Mouse (Mus musculus): ENCODE data around the gene Nexn. TPM values are rescaled to one million over a fixed set of nuclear protein-coding genes. Genes with fewer than 3 reads are reported as not detected.

Gene Nexn
- polyA plus RNA-seq, 1 experiment from 2014 or later = 18.1 TPM

GRCm38 (mm10) chr3:152305080-152305479 is 38.9 kb upstream of the Nexn start:
- 0 out of 2 replicates have a peak overlapping the region, but pooled peaks have one; percentile 38 for H3K27ac ChIP-seq
- TF ChIP-seq CTCF (IDR thresholded peaks at IDR 0.05; ENCODE audit: low read depth) = no peak
- H3K4me1 ChIP-seq (replicated peaks; ENCODE audit: insufficient read depth, low read length) = no peaks in the 10 kb centered on the region
- H3K4me2 ChIP-seq (ENCODE audit: low read length) = no peak overlapping the region
- H3K9me3 ChIP-seq (replicated peaks; ENCODE audit: low read length) = no peaks in the 10 kb centered on the region
- DNase-seq (ENCODE audit: low spot score) (no peak), ATAC-seq (replicated peaks; ENCODE audit: low FRiP score, low read depth) (no peak)
- no peak overlapping the region for H3K4me3 ChIP-seq (replicated peaks; ENCODE audit: low read depth, low read length)
- 83% methylated on average over 8 of the region's 8 CpGs for WGBS
- no peaks in the 10 kb centered on the region for H3K27me3 ChIP-seq (ENCODE audit: insufficient read depth, low read length)
- H3K36me3 ChIP-seq (ENCODE audit: insufficient read depth, low read length) = 0 out of 2 replicates have a peak, but pooled peaks cover 9% of the 10 kb centered on the region
- no peak overlapping the region for H3K9ac ChIP-seq (ENCODE audit: low read depth, low read length)

- Histone ChIP-seq H3K4me1 (replicated peaks; ENCODE audit: insufficient read depth, low read length) (no peaks in the 10 kb centered on the region), H3K9ac (ENCODE audit: low read depth, low read length) (no peak overlapping the region), H3K4me2 (ENCODE audit: low read length) (no peak overlapping the region), H3K9me3 (replicated peaks; ENCODE audit: low read length) (no peaks in the 10 kb centered on the region), H3K4me3 (replicated peaks; ENCODE audit: low read depth, low read length) (no peak overlapping the region), H3K27me3 (ENCODE audit: insufficient read depth, low read length) (no peaks in the 10 kb centered on the region), H3K27ac (peak overlapping the region; percentile 38; the same call in 1 of the 2 replicates), H3K36me3 (ENCODE audit: insufficient read depth, low read length) (0 out of 2 replicates have a peak, but pooled peaks cover 9% of the 10 kb centered on the region)
- DNase-seq (ENCODE audit: low spot score) (peak; percentile 36), ATAC-seq (replicated peaks; ENCODE audit: low FRiP score, low read depth) (no peak)
- TF ChIP-seq CTCF (IDR thresholded peaks at IDR 0.05; ENCODE audit: low read depth) = no peak
- 57% methylated on average over 6 of the region's 6 CpGs for WGBS
Observed at GRCm38 (mm10) chr3:152304093-152304815, 38.1 kb upstream of the Nexn start.

- DNase-seq (ENCODE audit: low spot score) = no peak
- H3K27me3 ChIP-seq (ENCODE audit: insufficient read depth, low read length) = no peaks in the 10 kb centered on the region
- H3K4me3 ChIP-seq (replicated peaks; ENCODE audit: low read depth, low read length) = no peak overlapping the region
- no peak for ATAC-seq (replicated peaks; ENCODE audit: low FRiP score, low read depth)
- H3K4me2 ChIP-seq (ENCODE audit: low read length) = no peak overlapping the region
- no peak for TF ChIP-seq CTCF (IDR thresholded peaks at IDR 0.05; ENCODE audit: low read depth)
- no peaks in the 10 kb centered on the region for H3K4me1 ChIP-seq (replicated peaks; ENCODE audit: insufficient read depth, low read length)
- no peak overlapping the region for H3K27ac ChIP-seq
- H3K9me3 ChIP-seq (replicated peaks; ENCODE audit: low read length) = no peaks in the 10 kb centered on the region
- H3K9ac ChIP-seq (ENCODE audit: low read depth, low read length) = no peak overlapping the region
- 0 out of 2 replicates have a peak, but pooled peaks cover 9% of the 10 kb centered on the region for H3K36me3 ChIP-seq (ENCODE audit: insufficient read depth, low read length)
- 81% methylated on average over 9 of the region's 9 CpGs for WGBS
Observed at GRCm38 (mm10) chr3:152302991-152303390, 36.8 kb upstream of the Nexn start.

GRCm38 (mm10) chr3:152300376-152301337 is 34.5 kb upstream of the Nexn start:
- Histone ChIP-seq H3K36me3 (ENCODE audit: insufficient read depth, low read length) (0 out of 2 replicates have a peak, but pooled peaks cover 9% of the 10 kb centered on the region), H3K4me3 (replicated peaks; ENCODE audit: low read depth, low read length) (no peak overlapping the region), H3K4me2 (ENCODE audit: low read length) (no peak overlapping the region), H3K4me1 (replicated peaks; ENCODE audit: insufficient read depth, low read length) (no peaks in the 10 kb centered on the region), H3K27me3 (ENCODE audit: insufficient read depth, low read length) (no peaks in the 10 kb centered on the region), H3K9me3 (replicated peaks; ENCODE audit: low read length) (no peaks in the 10 kb centered on the region), H3K27ac (peak overlapping the region; percentile 75), H3K9ac (ENCODE audit: low read depth, low read length) (no peak overlapping the region)
- TF ChIP-seq CTCF (IDR thresholded peaks at IDR 0.05; ENCODE audit: low read depth) = peak; percentile 53
- 58% methylated on average over 14 of the region's 14 CpGs for WGBS
- peak; percentile 39; the same call in 1 of the 2 replicates for ATAC-seq (replicated peaks; ENCODE audit: low FRiP score, low read depth)
- peak; percentile 86 for DNase-seq (ENCODE audit: low spot score)

GRCm38 (mm10) chr3:152295896-152296295 is 29.7 kb upstream of the Nexn start:
- 88% methylated on average over 5 of the region's 5 CpGs for WGBS
- Histone ChIP-seq H3K36me3 (ENCODE audit: insufficient read depth, low read length) (0 out of 2 replicates have a peak, but pooled peaks cover 7% of the 10 kb centered on the region), H3K9me3 (replicated peaks; ENCODE audit: low read length) (no peaks in the 10 kb centered on the region), H3K4me2 (ENCODE audit: low read length) (no peak overlapping the region), H3K4me1 (replicated peaks; ENCODE audit: insufficient read depth, low read length) (no peaks in the 10 kb centered on the region), H3K27me3 (ENCODE audit: insufficient read depth, low read length) (no peaks in the 10 kb centered on the region), H3K4me3 (replicated peaks; ENCODE audit: low read depth, low read length) (no peak overlapping the region), H3K9ac (ENCODE audit: low read depth, low read length) (no peak overlapping the region), H3K27ac (no peak overlapping the region)
- no peak for ATAC-seq (replicated peaks; ENCODE audit: low FRiP score, low read depth)
- DNase-seq (ENCODE audit: low spot score) = no peak
- no peak for TF ChIP-seq CTCF (IDR thresholded peaks at IDR 0.05; ENCODE audit: low read depth)

- no peak for TF ChIP-seq CTCF (IDR thresholded peaks at IDR 0.05; ENCODE audit: low read depth)
- no peak overlapping the region for H3K27ac ChIP-seq
Observed at GRCm38 (mm10) chr3:152294400-152294799, 28.2 kb upstream of the Nexn start.

More at GRCm38 (mm10) chr3:152294400-152294799, 28.2 kb upstream of the Nexn start:
- Histone ChIP-seq H3K27me3 (ENCODE audit: insufficient read depth, low read length) (no peaks in the 10 kb centered on the region), H3K4me3 (replicated peaks; ENCODE audit: low read depth, low read length) (no peak overlapping the region), H3K9ac (ENCODE audit: low read depth, low read length) (no peak overlapping the region), H3K4me2 (ENCODE audit: low read length) (no peak overlapping the region), H3K36me3 (ENCODE audit: insufficient read depth, low read length) (0 out of 2 replicates have a peak, but pooled peaks cover 12% of the 10 kb centered on the region), H3K4me1 (replicated peaks; ENCODE audit: insufficient read depth, low read length) (no peaks in the 10 kb centered on the region), H3K9me3 (replicated peaks; ENCODE audit: low read length) (no peaks in the 10 kb centered on the region)
- 60% methylated on average over 3 of the region's 3 CpGs for WGBS
- ATAC-seq (replicated peaks; ENCODE audit: low FRiP score, low read depth) (no peak), DNase-seq (ENCODE audit: low spot score) (no peak)
